Mouse (Mus musculus): Measurements from ENCODE around the gene Selenof.
"Not testable (repeated sequence)": the region's sequence is repeated elsewhere in the genome, so short reads cannot be mapped to it uniquely, and the experiment has no call there.

Selenof gene

GRCm38 (mm10) chr3:144602819-144603218 lies 32.7 kb downstream of the Selenof start:
- DNase-seq (ENCODE audit: low read depth, low spot score): no peak

GRCm38 (mm10) chr3:144603558-144603957 lies 33.5 kb downstream of the Selenof start:
- no peak for DNase-seq (ENCODE audit: low read depth, low spot score)

GRCm38 (mm10) chr3:144604205-144604604 lies 34.1 kb downstream of the Selenof start:
- no peak for DNase-seq (ENCODE audit: low read depth, low spot score)

GRCm38 (mm10) chr3:144605811-144606210 lies 35.7 kb downstream of the Selenof start:
- not testable (repeated sequence) for DNase-seq (ENCODE audit: low read depth, low spot score)

- no peak for DNase-seq (ENCODE audit: low read depth, low spot score)
Observed at GRCm38 (mm10) chr3:144606449-144606848, 36.3 kb downstream of the Selenof start.

- DNase-seq (ENCODE audit: low read depth, low spot score): no peak
Observed at GRCm38 (mm10) chr3:144608090-144608489, 38.0 kb downstream of the Selenof start.

- no peak for DNase-seq (ENCODE audit: low read depth, low spot score)
Observed at GRCm38 (mm10) chr3:144610759-144611158, 40.7 kb downstream of the Selenof start.

- no peak for DNase-seq (ENCODE audit: low read depth, low spot score)
Observed at GRCm38 (mm10) chr3:144611626-144612271, 41.6 kb downstream of the Selenof start.

GRCm38 (mm10) chr3:144612382-144612781 lies 42.3 kb downstream of the Selenof start:
- no peak for DNase-seq (ENCODE audit: low read depth, low spot score)

GRCm38 (mm10) chr3:144614277-144614676 lies 44.2 kb downstream of the Selenof start:
- DNase-seq (ENCODE audit: low read depth, low spot score): no peak

GRCm38 (mm10) chr3:144614698-144615097 lies 44.6 kb downstream of the Selenof start:
- no peak for DNase-seq (ENCODE audit: low read depth, low spot score)

GRCm38 (mm10) chr3:144615459-144615858 lies 45.4 kb downstream of the Selenof start:
- DNase-seq (ENCODE audit: low read depth, low spot score): no peak

- DNase-seq (ENCODE audit: low read depth, low spot score): peak; percentile 52
Observed at GRCm38 (mm10) chr3:144616654-144617425, 46.7 kb downstream of the Selenof start.

- DNase-seq (ENCODE audit: low read depth, low spot score): no peak
Observed at GRCm38 (mm10) chr3:144617633-144618180, 47.6 kb downstream of the Selenof start.

- DNase-seq (ENCODE audit: low read depth, low spot score): no peak
Observed at GRCm38 (mm10) chr3:144622930-144623612, 53.0 kb downstream of the Selenof start.

- DNase-seq (ENCODE audit: low read depth, low spot score): no peak
Observed at GRCm38 (mm10) chr3:144625691-144626090, 55.6 kb downstream of the Selenof start.

- no peak for DNase-seq (ENCODE audit: low read depth, low spot score)
Observed at GRCm38 (mm10) chr3:144628005-144628914, 58.2 kb downstream of the Selenof start.

GRCm38 (mm10) chr3:144628915-144629230 lies 58.8 kb downstream of the Selenof start:
- no peak for DNase-seq (ENCODE audit: low read depth, low spot score)

- DNase-seq (ENCODE audit: low read depth, low spot score): no peak
Observed at GRCm38 (mm10) chr3:144635236-144635635, 65.1 kb downstream of the Selenof start.

GRCm38 (mm10) chr3:144638110-144638509 lies 68.0 kb downstream of the Selenof start:
- no peak for DNase-seq (ENCODE audit: low read depth, low spot score)

GRCm38 (mm10) chr3:144639387-144639786 lies 69.3 kb downstream of the Selenof start:
- DNase-seq (ENCODE audit: low read depth, low spot score): no peak
